Mouse (Mus musculus) forebrain, embryonic 16.5 days (tissue): ENCODE measurements around the gene Gm20532. TPM values are rescaled to one million over a fixed set of nuclear protein-coding genes. Genes with fewer than 3 reads are reported as not detected.
A peak's percentile ranks its signal among the peaks of the same experiment; 100 is the strongest.

Source experiments
- ATAC-seq: fragments of 200-750 bp; cut with Nextera tagmentation; 2 replicates; pipeline ENCODE4 v1.8.0; 2017; ENCODE audit warnings: mild to moderate bottlenecking, moderate library complexity
- H3K27ac ChIP-seq: fragments of 300-500 bp; sonication (generic); 2 replicates; pipeline ENCODE4 v1.5.1; 2014; ENCODE audit warnings: low read length, control low read depth
- H3K27me3 ChIP-seq: fragments of 300-500 bp; sonication (generic); replicated peaks from 2 replicates; pipeline ENCODE4 v1.6.1; 2014; ENCODE audit warnings: low read length; ENCODE audit not compliant: control insufficient read depth, insufficient read depth
- H3K36me3 ChIP-seq: fragments of 300-500 bp; sonication (generic); 2 replicates; pipeline ENCODE4 v1.6.1; 2014; ENCODE audit not compliant: control insufficient read depth, insufficient read depth
- H3K4me1 ChIP-seq: fragments of 300-500 bp; sonication (generic); replicated peaks from 2 replicates; pipeline ENCODE4 v1.6.1; 2014; ENCODE audit warnings: low read length; ENCODE audit not compliant: control insufficient read depth, insufficient read depth
- H3K4me2 ChIP-seq: fragments of 300-500 bp; sonication (generic); 2 replicates; pipeline ENCODE4 v1.6.1; 2014; ENCODE audit warnings: mild to moderate bottlenecking, low read length, control low read depth
- H3K4me3 ChIP-seq: fragments of 300-500 bp; sonication (generic); replicated peaks from 2 replicates; pipeline ENCODE4 v1.5.1; 2014; ENCODE audit warnings: mild to moderate bottlenecking, low read length, control low read depth
- H3K9ac ChIP-seq: fragments of 300-500 bp; sonication (generic); replicated peaks from 2 replicates; pipeline ENCODE4 v1.6.1; 2014; ENCODE audit warnings: low read depth, low read length, control low read depth
- H3K9me3 ChIP-seq: fragments of 300-500 bp; sonication (generic); 2 replicates; pipeline ENCODE4 v1.6.1; 2016; ENCODE audit warnings: low read length; ENCODE audit not compliant: control insufficient read depth
- WGBS: fragments of 180-500 bp; shearing (Covaris S2); extraction: QIAGEN DNeasy Blood & Tissue Kit; methylation state at CpG from one replicate; pipeline ENCODE4 v1.1.7; 2014; 5-methylcytosine and 5-hydroxymethylcytosine counted together
- polyA plus RNA-seq: library from polyadenylated mRNA; unstranded; fragments of >200 nt; fragmentation: Nextera tagmentation; extraction: Ambion mirVana; gene quantifications from 2 replicates; pipeline ENCODE4 v1.2.1, GENCODE M21; 2015

Gene Gm20532
- polyA plus RNA-seq, 1 experiment from 2014 or later, result not detected

- H3K9me3 ChIP-seq, result no peaks in the 10 kb centered on the region
- no peaks in the 10 kb centered on the region for H3K27me3 ChIP-seq
- no peak overlapping the region for H3K4me2 ChIP-seq
- no peaks in the 10 kb centered on the region for H3K36me3 ChIP-seq
- whole genome bisulfite sequencing, result 52% methylated on average over 6 of the region's 6 CpGs
- H3K4me3 ChIP-seq, result no peak overlapping the region
- ATAC-seq, result no peak
- no peak overlapping the region for H3K27ac ChIP-seq
- H3K9ac ChIP-seq, result no peak overlapping the region
- H3K4me1 ChIP-seq, result peaks cover 7% of the 10 kb centered on the region
These were observed 8.1 kb upstream of the Gm20532 start for GRCm38 (mm10) chr2:26578369-26578768.

DNA sequence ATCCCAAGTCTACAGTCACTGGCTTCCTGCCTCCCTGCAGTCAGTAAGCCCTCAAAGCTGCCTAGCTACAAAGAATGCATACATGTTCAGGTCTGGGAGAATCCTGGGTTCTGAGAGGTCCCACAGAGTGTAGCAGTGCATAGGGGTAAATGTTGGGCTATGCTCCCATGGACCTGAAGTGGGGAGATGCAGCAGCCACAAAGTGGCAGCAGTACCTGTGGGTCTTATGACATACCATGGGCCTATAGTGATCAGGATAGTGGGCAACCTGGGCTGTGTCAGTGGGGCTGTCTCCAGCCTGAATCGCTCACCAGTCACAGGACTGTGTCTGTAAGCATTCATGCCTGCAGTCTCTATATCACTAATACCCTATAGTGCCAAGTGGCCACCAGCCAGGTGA lies 6.7 kb upstream of the Gm20532 start, which contains the start of gene Egfl7:
Gene Egfl7, plus strand, starts transcription at position 301 of the 400 bp plus-strand sequence.
- WGBS, result 81% methylated on average over 1 of the region's 1 CpGs

DNA sequence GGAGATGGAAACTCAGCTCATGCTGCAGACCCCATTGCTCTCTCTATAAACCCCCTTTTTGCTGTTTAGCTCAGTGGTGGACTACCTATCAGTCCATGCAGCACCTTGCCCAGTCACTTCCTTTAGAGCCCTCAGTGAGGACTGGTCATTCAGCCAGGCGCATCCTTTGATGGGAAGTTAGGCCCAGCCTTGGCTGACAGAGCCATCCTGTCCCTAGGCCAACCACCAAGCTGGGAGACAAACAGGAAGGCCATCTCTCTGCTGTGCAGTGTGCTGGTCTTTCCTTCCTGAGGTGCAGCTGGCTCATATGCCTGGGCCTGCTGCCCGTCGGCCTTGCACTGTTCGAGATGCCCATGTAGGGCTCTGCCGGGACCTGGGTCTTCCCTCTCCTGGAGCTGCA lies 5.7 kb upstream of the Gm20532 start:
- Histone ChIP-seq H3K9me3 (no peaks in the 10 kb centered on the region), H3K27ac (no peak overlapping the region), H3K4me2 (no peak overlapping the region), H3K9ac (no peak overlapping the region), H3K27me3 (no peaks in the 10 kb centered on the region), H3K36me3 (no peaks in the 10 kb centered on the region), H3K4me1 (no peaks in the 10 kb centered on the region), H3K4me3 (no peak overlapping the region)
- 90% methylated on average over 5 of the region's 5 CpGs for WGBS
- no peak for ATAC-seq

More for the DNA sequence above, 6.7 kb upstream of the Gm20532 start, which contains the start of gene Egfl7:
- no peak within 1 kb of the TSS for H3K4me2 ChIP-seq
- no peaks in the 10 kb centered on the region for H3K27me3 ChIP-seq
- H3K9ac ChIP-seq, result no peak within 1 kb of the TSS
- no peak within 1 kb of the TSS for H3K4me3 ChIP-seq
- H3K27ac ChIP-seq, result no peak within 1 kb of the TSS
- H3K36me3 ChIP-seq, result no peaks in the 10 kb centered on the region
- H3K4me1 ChIP-seq, result no peaks in the 10 kb centered on the region
- ATAC-seq, result no peak
- H3K9me3 ChIP-seq, result no peaks in the 10 kb centered on the region

DNA sequence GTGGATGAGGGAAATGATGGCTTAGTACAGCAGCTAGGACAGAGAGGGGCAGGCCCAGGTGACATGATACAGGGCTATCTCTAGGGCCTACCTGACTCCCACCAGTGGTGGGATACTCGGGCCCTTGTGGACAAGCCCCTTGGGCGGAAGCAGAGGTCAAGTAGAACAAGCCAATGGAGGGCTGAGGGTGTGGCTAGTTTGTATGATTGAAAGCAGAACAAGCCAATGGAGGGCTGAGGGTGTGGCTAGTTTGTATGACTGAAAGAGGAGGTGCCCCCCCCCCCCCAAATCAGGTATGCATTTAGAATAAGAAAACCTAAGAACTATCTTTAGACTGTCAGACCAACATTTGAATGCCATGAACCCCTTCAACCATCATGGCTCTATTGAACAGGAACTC lies 4.2 kb upstream of the Gm20532 start:
- WGBS, result 68% methylated on average over 2 of the region's 2 CpGs
- no peak overlapping the region for H3K4me3 ChIP-seq
- H3K27ac ChIP-seq, result no peak overlapping the region
- H3K9me3 ChIP-seq, result no peaks in the 10 kb centered on the region
- no peak for ATAC-seq
- H3K4me1 ChIP-seq, result peaks cover 10% of the 10 kb centered on the region
- no peak overlapping the region for H3K9ac ChIP-seq
- H3K27me3 ChIP-seq, result no peaks in the 10 kb centered on the region
- no peaks in the 10 kb centered on the region for H3K36me3 ChIP-seq
- no peak overlapping the region for H3K4me2 ChIP-seq

- H3K4me3 ChIP-seq, result no peak overlapping the region
- no peaks in the 10 kb centered on the region for H3K9me3 ChIP-seq
- no peak overlapping the region for H3K4me2 ChIP-seq
- H3K27ac ChIP-seq, result no peak overlapping the region
- H3K27me3 ChIP-seq, result no peaks in the 10 kb centered on the region
- H3K4me1 ChIP-seq, result peaks cover 12% of the 10 kb centered on the region
- H3K36me3 ChIP-seq, result no peaks in the 10 kb centered on the region
- 56% methylated on average over 7 of the region's 7 CpGs for WGBS
- ATAC-seq, result no peak
- no peak overlapping the region for H3K9ac ChIP-seq
These were observed 3.7 kb upstream of the Gm20532 start for GRCm38 (mm10) chr2:26582741-26583140.

DNA sequence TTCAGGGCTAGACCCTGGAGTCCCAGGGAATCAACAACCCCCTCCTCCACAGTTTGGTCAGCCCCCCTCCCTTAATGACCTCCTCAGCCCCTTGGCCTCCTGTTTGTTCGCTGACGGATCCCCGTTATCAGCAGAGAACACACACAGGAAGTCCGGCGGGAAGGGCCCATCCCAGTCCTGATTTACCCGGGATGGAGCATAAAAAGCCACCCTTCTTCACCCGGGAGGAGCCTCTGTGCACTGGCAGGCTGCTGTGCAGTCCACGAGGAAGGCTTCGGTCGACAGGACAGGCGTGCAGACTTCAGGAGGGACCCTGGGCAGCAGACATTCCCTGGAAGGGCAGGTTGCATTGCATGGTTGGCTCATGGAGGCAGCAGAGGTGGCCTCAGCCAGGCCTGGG lies 2.8 kb upstream of the Gm20532 start:
- H3K4me1 ChIP-seq, result peaks cover 12% of the 10 kb centered on the region
- H3K4me3 ChIP-seq, result no peak overlapping the region
- H3K36me3 ChIP-seq, result no peaks in the 10 kb centered on the region
- ATAC-seq, result no peak
- no peaks in the 10 kb centered on the region for H3K27me3 ChIP-seq
- H3K9ac ChIP-seq, result no peak overlapping the region
- WGBS, result 73% methylated on average over 11 of the region's 11 CpGs
- H3K27ac ChIP-seq, result no peak overlapping the region
- H3K9me3 ChIP-seq, result no peaks in the 10 kb centered on the region
- H3K4me2 ChIP-seq, result no peak overlapping the region

GRCm38 (mm10) chr2:26585713-26586112 lies 726 bp upstream of the Gm20532 start:
- no peak for ATAC-seq
- 56% methylated on average over 6 of the region's 6 CpGs for WGBS
- Histone ChIP-seq H3K9ac (no peak overlapping the region), H3K27ac (no peak overlapping the region; the same call in 1 of the 2 replicates), H3K27me3 (no peaks in the 10 kb centered on the region), H3K4me3 (0 out of 2 replicates have a peak overlapping the region, but pooled peaks have one; percentile 9), H3K36me3 (no peaks in the 10 kb centered on the region), H3K9me3 (no peaks in the 10 kb centered on the region), H3K4me1 (peaks cover 12% of the 10 kb centered on the region), H3K4me2 (no peak overlapping the region)

DNA sequence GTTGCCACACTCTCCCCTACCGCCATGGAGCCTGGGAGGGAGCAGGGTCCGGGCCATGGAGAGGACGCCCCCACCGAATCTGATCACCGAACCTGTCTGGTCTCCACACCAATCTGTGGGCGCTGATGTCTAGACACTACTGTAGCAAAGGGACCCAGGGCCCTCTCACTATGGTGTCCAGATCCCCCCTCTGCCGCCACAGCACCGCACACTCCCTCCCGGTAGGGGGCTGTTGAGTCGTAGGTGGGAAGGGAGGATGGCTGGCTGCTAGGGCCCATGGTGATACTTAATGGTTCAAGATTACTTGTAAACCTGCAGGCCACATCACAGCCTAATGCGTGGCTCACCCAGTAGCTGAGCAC lies 586 bp downstream of the Gm20532 start:
- Histone ChIP-seq H3K27ac (no peak overlapping the region), H3K4me2 (peak overlapping the region; percentile 80), H3K4me3 (peak overlapping the region; percentile 65), H3K4me1 (peaks cover 12% of the 10 kb centered on the region), H3K27me3 (no peaks in the 10 kb centered on the region), H3K9me3 (no peaks in the 10 kb centered on the region), H3K9ac (peak overlapping the region; percentile 82), H3K36me3 (no peaks in the 10 kb centered on the region)
- 10% methylated on average over 11 of the region's 11 CpGs for WGBS
- ATAC-seq, result peak; percentile 51

DNA sequence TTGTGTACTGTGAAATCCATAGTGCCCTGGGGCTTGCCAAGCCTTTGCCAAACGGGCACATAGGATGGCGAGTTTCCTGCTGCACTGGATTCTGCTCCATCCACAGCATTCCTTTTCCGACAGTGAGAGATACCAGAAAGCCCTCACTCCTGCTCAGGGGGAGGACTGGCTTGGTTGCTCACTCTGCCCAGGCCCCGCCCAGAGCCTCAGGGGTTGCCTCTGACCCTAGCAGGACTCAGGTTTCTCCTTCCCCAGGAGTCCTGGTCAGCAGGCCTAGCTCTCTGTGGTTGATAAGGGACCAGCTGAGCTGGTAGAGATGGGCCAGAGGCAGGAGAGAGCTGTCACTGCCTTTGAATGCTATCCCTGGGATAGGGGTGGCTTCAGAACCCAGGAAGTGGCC lies 2.1 kb downstream of the Gm20532 start:
- WGBS, result 53% methylated on average over 4 of the region's 4 CpGs
- H3K9ac ChIP-seq, result no peak overlapping the region
- 0 out of 2 replicates have a peak overlapping the region, but pooled peaks have one; percentile 9 for H3K4me3 ChIP-seq
- no peak overlapping the region for H3K4me2 ChIP-seq
- H3K27ac ChIP-seq, result no peak overlapping the region
- no peaks in the 10 kb centered on the region for H3K36me3 ChIP-seq
- H3K27me3 ChIP-seq, result no peaks in the 10 kb centered on the region
- ATAC-seq, result no peak
- peaks cover 12% of the 10 kb centered on the region for H3K4me1 ChIP-seq
- H3K9me3 ChIP-seq, result no peaks in the 10 kb centered on the region

- Histone ChIP-seq H3K27me3 (no peaks in the 10 kb centered on the region), H3K27ac (no peak overlapping the region), H3K4me1 (peaks cover 12% of the 10 kb centered on the region), H3K4me3 (no peak overlapping the region), H3K4me2 (no peak overlapping the region), H3K9me3 (no peaks in the 10 kb centered on the region), H3K9ac (no peak overlapping the region), H3K36me3 (no peaks in the 10 kb centered on the region)
- WGBS, result 89% methylated on average over 10 of the region's 10 CpGs
- no peak for ATAC-seq
These were observed 2.8 kb downstream of the Gm20532 start for GRCm38 (mm10) chr2:26589284-26589683.
